Mouse (Mus musculus): ENCODE measurements around the gene Gpr34.

Gpr34 gene

DNA sequence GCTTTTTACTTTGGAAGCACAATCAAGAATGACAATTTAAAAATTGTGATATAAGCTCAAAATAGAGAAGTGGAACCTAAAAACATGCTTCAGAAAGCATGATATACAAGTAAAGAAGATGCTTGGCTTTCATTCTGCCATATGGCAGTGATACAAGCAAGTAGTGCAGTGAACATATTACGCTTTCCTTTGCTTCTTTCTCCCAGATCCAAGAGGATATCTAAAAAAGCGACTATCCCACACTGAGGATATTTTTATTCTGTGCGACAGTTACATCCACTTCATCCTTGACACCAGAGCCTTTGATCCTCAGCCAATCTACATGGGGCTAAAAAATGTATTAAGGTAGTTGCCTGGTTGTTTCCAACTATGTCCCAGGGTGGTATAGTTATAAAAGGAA is 49.9 kb downstream of the Gpr34 start:
- DNase-seq = no peak

DNA sequence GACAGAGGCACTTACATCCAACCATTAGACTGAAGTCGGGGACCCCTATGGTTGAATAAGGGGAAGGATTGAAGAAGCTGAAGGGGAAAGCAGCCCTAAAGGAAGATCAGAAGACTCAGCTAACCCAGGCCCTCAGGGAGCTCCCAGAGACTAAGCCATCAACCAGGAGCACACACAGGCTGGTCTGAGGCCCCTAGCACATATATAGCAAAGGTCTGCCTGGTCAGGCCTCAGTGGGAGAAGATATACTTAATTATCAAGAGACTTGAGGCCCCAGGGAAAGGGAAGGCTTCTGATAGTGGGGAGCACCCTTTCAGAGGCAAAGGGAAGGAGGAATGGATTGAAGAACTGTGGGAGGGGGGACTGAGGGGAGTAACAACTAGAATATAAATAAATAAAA is 54.7 kb downstream of the Gpr34 start:
- no peak for DNase-seq

DNA sequence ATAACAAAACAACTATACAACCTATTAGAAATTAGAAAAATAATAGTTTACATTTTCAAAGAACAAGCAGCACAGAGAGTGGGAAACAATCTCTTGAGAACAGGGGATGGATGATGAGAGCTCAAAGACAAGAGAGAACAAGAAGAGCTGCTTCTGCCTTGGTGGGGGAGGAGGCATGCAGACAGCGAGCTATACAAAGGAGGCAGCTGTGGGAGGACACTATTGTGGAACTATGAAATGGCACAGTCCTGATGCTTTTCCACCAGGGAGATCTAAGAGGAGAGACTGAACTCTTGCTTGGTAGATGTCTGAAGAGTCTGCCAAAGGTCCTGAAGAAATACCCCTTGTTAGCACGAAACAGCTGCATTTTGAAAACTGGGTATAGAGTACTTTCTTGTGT is 56.5 kb downstream of the Gpr34 start:
- no peak for DNase-seq
